Mouse (Mus musculus): ENCODE measurements around the gene Ehbp1. TPM values are rescaled to one million over a fixed set of nuclear protein-coding genes. Genes with fewer than 3 reads are reported as not detected.

Gene Ehbp1
- polyA plus RNA-seq (2014; fragmentation: Nextera tagmentation; extraction: Ambion mirVana), result 30.4 and 41.4 TPM in 2 replicates

DNA sequence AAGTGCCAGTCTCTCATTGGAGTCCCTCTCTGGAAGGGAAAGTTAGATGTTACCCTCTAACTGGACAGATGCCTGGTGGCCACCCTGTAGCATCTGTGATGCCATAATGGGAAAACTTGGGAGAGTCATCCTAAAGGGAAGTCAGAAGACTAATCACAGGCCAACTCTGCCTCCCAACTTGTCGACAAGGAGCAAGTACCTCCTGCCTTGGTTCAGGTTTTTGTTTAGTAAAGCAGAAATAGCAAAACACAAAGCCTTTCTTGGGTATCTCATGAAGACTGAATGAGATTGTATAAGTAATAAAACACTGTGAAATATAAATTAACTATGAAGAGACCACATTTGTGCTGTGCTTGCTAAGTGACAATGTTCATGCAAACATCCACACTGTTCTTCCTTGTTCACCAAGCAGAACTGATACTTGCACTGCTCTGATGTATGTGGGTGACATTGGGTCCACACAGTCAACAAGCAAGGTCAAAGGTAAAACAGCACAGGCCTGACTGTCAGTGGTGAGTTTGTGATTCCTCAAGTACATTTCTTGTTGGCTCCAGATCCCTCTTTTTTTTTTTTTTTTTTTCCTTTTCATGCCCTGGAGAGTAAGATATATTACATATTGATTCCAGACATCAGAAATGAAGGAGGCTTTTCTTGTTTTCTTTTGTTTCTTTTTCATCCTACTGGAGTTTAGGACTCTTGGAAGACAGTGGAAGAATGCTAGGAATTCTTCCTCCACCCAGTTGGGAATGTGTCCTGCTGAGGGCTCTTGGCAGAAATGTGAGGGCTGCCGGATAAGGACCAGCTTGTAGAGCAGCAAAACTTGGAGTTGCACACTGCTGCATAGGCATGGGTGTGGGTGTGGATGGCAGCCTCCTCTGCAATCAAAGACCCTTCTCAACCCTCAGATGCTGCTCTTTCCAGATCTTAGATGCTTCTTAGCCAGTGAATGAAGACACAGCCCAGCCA lies at the start of gene Ehbp1:
Gene Ehbp1, minus strand, starts transcription at position 51 of the 966 bp plus-strand sequence.
- DNase-seq, result no peak
- H3K4me3 ChIP-seq (replicated peaks; ENCODE audit: low read depth, low read length), result no peak within 1 kb of the TSS
- H3K27me3 ChIP-seq (ENCODE audit: control insufficient read depth, insufficient read depth, low read length), result no peaks in the 10 kb centered on the region
- ATAC-seq (ENCODE audit: low FRiP score, low TSS enrichment), result no peak
- 72% methylated on average over 2 of the region's 2 CpGs for WGBS
- no peak within 1 kb of the TSS for H3K27ac ChIP-seq (replicated peaks; ENCODE audit: low read depth, low read length)
- no peaks in the 10 kb centered on the region for H3K36me3 ChIP-seq (ENCODE audit: control insufficient read depth, insufficient read depth, low read length)
- H3K4me1 ChIP-seq (ENCODE audit: control insufficient read depth, insufficient read depth, low read length), result peaks cover 3% of the 10 kb centered on the region; the same call in 1 of the 2 replicates
- no peak within 1 kb of the TSS for H3K4me2 ChIP-seq (ENCODE audit: low read length)
- no peak within 1 kb of the TSS for H3K9ac ChIP-seq (replicated peaks; ENCODE audit: low read length)
- H3K9me3 ChIP-seq (ENCODE audit: control insufficient read depth, low read length), result no peaks in the 10 kb centered on the region

DNA sequence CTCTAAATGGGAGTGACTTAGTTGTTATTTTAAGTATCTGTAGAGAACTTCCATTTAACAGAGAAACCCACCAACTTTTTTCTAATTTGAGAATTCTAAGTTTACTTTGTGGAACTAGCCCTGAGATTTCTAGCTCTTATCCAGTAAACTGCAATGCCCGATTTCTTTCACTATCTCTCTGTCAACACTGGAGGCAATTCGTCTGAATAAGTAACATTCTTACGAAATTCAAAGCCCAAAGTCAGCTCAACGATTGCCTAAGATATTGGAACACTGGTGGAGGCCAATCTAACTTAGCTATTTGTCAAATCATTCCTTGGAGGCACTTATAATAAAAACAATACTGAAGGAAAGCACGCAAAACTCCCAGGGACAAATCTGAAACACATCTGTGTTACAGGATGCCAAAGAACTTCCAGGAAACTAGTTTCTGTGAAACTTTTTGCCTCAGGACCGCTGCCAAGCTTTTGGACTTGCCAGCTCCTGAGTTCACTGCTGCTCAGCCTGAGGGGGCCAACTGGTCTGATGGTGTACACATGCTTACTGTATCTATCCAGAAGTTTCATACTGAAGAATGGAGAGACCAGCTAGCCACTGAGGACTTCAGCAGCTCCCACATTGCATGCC lies 45.5 kb upstream of the Ehbp1 start:
- H3K9ac ChIP-seq (replicated peaks; ENCODE audit: low read length), result no peak overlapping the region
- H3K27me3 ChIP-seq (ENCODE audit: control insufficient read depth, insufficient read depth, low read length), result no peaks in the 10 kb centered on the region
- H3K4me1 ChIP-seq (ENCODE audit: control insufficient read depth, insufficient read depth, low read length), result no peaks in the 10 kb centered on the region
- H3K4me3 ChIP-seq (replicated peaks; ENCODE audit: low read depth, low read length), result no peak overlapping the region
- H3K9me3 ChIP-seq (ENCODE audit: control insufficient read depth, low read length), result no peaks in the 10 kb centered on the region
- H3K36me3 ChIP-seq (ENCODE audit: control insufficient read depth, insufficient read depth, low read length), result no peaks in the 10 kb centered on the region
- H3K27ac ChIP-seq (replicated peaks; ENCODE audit: low read depth, low read length), result no peak overlapping the region
- ATAC-seq (ENCODE audit: low FRiP score, low TSS enrichment), result no peak
- no peak for DNase-seq
- H3K4me2 ChIP-seq (ENCODE audit: low read length), result no peak overlapping the region
- 93% methylated on average over 6 of the region's 6 CpGs for WGBS

DNA sequence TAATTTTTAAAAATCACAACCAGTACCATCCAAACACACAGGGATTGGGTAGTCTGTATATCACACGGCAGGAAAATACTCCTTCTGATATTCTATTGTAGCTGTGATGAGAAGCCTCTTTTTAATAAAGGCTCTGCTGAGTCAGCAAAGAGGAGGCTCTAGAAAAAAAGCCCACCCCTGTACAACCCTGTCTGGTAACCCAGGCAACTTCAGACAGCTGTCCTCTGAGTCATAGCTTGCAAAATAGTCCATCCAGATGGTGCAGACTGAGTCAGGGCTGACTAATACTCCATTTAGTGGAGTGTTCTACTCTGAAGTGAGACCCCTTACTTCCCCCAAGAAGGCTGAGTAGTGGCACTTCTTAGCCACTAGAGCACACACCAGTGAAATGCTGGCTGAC lies 41.4 kb upstream of the Ehbp1 start:
- Histone ChIP-seq H3K36me3 (ENCODE audit: control insufficient read depth, insufficient read depth, low read length) (no peaks in the 10 kb centered on the region), H3K4me1 (ENCODE audit: control insufficient read depth, insufficient read depth, low read length) (no peaks in the 10 kb centered on the region), H3K27me3 (ENCODE audit: control insufficient read depth, insufficient read depth, low read length) (no peaks in the 10 kb centered on the region), H3K9ac (replicated peaks; ENCODE audit: low read length) (no peak overlapping the region), H3K27ac (replicated peaks; ENCODE audit: low read depth, low read length) (no peak overlapping the region), H3K4me3 (replicated peaks; ENCODE audit: low read depth, low read length) (no peak overlapping the region), H3K4me2 (ENCODE audit: low read length) (no peak overlapping the region), H3K9me3 (ENCODE audit: control insufficient read depth, low read length) (no peaks in the 10 kb centered on the region)
- DNase-seq, result no peak
- 86% methylated on average over 1 of the region's 1 CpGs for WGBS
- ATAC-seq (ENCODE audit: low FRiP score, low TSS enrichment), result no peak

DNA sequence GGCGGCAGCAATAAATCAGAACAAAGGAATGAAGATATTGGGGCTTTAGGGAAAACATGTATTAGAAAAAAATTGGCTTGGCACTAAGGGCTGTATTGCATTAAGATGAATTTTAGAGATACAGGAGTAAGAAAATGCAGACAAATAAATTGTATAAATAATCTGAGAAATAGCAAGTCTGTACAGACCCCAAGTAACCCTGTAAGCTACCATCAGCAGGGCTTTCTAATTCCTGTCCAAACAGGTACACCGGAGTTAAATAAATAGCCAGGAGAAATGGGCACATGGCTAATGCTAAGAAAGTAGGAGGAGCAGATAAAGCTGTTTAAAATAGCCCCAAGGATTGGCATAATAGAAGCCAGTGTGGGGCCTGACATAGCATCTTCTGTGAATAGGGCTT lies 32.7 kb upstream of the Ehbp1 start:
- no peak overlapping the region for H3K27ac ChIP-seq (replicated peaks; ENCODE audit: low read depth, low read length)
- H3K9ac ChIP-seq (replicated peaks; ENCODE audit: low read length), result no peak overlapping the region
- no peaks in the 10 kb centered on the region for H3K9me3 ChIP-seq (ENCODE audit: control insufficient read depth, low read length)
- no peak overlapping the region for H3K4me2 ChIP-seq (ENCODE audit: low read length)
- WGBS, result 58% methylated on average over 2 of the region's 2 CpGs
- no peak overlapping the region for H3K4me3 ChIP-seq (replicated peaks; ENCODE audit: low read depth, low read length)
- no peaks in the 10 kb centered on the region for H3K27me3 ChIP-seq (ENCODE audit: control insufficient read depth, insufficient read depth, low read length)
- H3K36me3 ChIP-seq (ENCODE audit: control insufficient read depth, insufficient read depth, low read length), result no peaks in the 10 kb centered on the region
- DNase-seq (peak; percentile 13), ATAC-seq (ENCODE audit: low FRiP score, low TSS enrichment) (no peak)
- H3K4me1 ChIP-seq (ENCODE audit: control insufficient read depth, insufficient read depth, low read length), result peaks cover 5% of the 10 kb centered on the region; the same call in 1 of the 2 replicates

DNA sequence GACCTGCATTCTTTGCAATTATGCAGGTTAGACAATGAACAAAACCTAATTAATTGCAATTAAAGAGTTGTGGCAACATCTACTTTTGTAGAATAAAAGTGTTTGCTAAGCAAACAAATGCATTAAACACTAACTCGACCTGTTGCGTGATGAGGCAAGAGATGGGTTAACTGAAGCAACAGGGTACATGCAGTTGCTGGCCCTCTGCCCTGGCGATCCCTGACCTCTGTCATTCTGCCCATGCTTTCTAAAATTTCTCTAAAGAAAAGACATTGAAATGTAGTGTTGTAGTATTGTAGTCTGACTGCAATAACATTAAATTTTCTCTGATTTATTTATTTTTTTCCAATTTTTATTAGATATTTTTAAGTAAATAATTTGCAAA lies 31.2 kb upstream of the Ehbp1 start:
- H3K9ac ChIP-seq (replicated peaks; ENCODE audit: low read length), result no peak overlapping the region
- ATAC-seq (ENCODE audit: low FRiP score, low TSS enrichment), result no peak

DNA sequence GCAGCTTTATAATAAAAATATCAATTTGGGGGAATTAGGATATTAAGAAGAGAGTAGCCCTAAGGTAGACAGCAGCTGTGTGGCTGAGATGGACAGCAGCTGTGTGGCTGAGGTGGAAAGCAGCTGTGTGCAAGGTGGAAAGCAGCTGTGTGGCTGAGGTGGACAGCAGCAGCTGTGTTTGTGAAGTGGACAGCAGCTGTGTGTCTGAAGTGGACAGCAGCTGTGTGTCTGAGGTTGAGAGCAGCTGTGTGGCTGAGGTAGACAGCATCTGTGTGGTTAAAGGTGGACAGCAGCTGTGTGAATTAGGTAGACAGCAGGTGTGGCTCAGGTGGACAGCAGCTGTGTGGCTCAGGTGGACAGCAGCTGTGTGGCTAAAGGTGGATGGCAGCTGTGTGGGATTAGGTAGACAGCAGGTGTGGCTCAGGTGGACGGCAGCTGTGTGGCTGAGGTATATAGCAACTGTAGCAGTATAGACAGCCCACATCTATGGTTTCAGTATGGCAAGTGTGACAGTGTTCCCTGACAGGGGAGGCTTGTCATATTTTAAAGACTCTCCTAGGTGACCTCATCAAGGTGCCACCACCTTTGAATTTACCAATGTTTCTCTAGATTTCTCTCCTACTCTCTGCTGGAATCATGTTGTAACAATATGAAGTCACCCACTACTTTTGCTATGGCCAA lies 30.7 kb upstream of the Ehbp1 start:
- H3K9me3 ChIP-seq (ENCODE audit: control insufficient read depth, low read length), result no peaks in the 10 kb centered on the region

More for the DNA sequence above, 31.2 kb upstream of the Ehbp1 start:
- 82% methylated on average over 3 of the region's 3 CpGs for WGBS
- DNase-seq, result no peak
- H3K4me1 ChIP-seq (ENCODE audit: control insufficient read depth, insufficient read depth, low read length), result peaks cover 5% of the 10 kb centered on the region; the same call in 1 of the 2 replicates
- no peaks in the 10 kb centered on the region for H3K27me3 ChIP-seq (ENCODE audit: control insufficient read depth, insufficient read depth, low read length)
- H3K4me2 ChIP-seq (ENCODE audit: low read length), result no peak overlapping the region
- no peak overlapping the region for H3K4me3 ChIP-seq (replicated peaks; ENCODE audit: low read depth, low read length)
- no peaks in the 10 kb centered on the region for H3K36me3 ChIP-seq (ENCODE audit: control insufficient read depth, insufficient read depth, low read length)
- no peaks in the 10 kb centered on the region for H3K9me3 ChIP-seq (ENCODE audit: control insufficient read depth, low read length)
- H3K27ac ChIP-seq (replicated peaks; ENCODE audit: low read depth, low read length), result no peak overlapping the region

DNA sequence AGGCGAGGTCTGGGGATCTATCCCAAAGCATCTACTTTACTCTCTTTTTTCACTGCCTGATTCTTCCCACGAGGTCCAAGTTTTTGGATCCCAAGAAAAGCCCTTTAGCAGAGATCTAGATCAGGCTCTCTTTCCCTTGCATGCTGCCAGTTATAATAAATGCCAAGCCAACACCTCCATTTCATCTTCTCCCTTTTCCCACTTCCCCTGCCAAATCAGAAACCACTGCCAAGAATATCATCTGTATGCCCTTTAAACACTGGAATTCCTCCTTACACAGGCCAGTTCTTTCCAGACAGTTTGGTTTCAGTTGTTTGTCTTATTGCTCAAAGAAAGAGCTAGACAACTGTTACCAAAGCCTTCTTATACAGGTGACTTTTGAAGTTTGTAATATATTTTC lies 27.7 kb upstream of the Ehbp1 start:
- WGBS, result 88% methylated on average over 2 of the region's 2 CpGs

More for the DNA sequence above, 30.7 kb upstream of the Ehbp1 start:
- H3K27ac ChIP-seq (replicated peaks; ENCODE audit: low read depth, low read length), result no peak overlapping the region
- H3K9ac ChIP-seq (replicated peaks; ENCODE audit: low read length), result no peak overlapping the region
- no peak for ATAC-seq (ENCODE audit: low FRiP score, low TSS enrichment)
- 85% methylated on average over 1 of the region's 1 CpGs for WGBS
- no peak for DNase-seq
- no peaks in the 10 kb centered on the region for H3K36me3 ChIP-seq (ENCODE audit: control insufficient read depth, insufficient read depth, low read length)
- H3K27me3 ChIP-seq (ENCODE audit: control insufficient read depth, insufficient read depth, low read length), result no peaks in the 10 kb centered on the region
- no peak overlapping the region for H3K4me2 ChIP-seq (ENCODE audit: low read length)
- peaks cover 5% of the 10 kb centered on the region; the same call in 1 of the 2 replicates for H3K4me1 ChIP-seq (ENCODE audit: control insufficient read depth, insufficient read depth, low read length)
- H3K4me3 ChIP-seq (replicated peaks; ENCODE audit: low read depth, low read length), result no peak overlapping the region

DNA sequence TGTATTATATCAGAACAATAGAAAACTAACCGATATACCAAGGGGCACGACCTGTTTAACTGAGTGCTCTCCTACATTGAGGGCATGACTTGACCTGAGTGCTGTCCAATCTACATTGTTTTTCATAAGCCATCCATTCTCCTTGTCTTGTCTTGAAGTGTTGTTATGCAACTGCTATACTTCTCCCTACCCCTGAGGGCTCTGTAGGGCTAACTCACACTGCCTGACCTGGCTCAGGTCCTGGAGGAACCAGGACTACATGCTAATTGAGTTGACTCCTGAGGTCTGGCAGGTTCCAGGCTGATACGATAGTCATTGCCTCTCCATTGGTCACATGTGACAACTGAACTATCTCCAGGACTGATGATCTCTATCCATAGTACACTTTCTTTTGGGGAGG lies 26.5 kb upstream of the Ehbp1 start:
- no peaks in the 10 kb centered on the region for H3K4me1 ChIP-seq (ENCODE audit: control insufficient read depth, insufficient read depth, low read length)
- no peak for ATAC-seq (ENCODE audit: low FRiP score, low TSS enrichment)
- no peak overlapping the region for H3K4me2 ChIP-seq (ENCODE audit: low read length)
- no peaks in the 10 kb centered on the region for H3K27me3 ChIP-seq (ENCODE audit: control insufficient read depth, insufficient read depth, low read length)
- no peak overlapping the region for H3K4me3 ChIP-seq (replicated peaks; ENCODE audit: low read depth, low read length)
- H3K36me3 ChIP-seq (ENCODE audit: control insufficient read depth, insufficient read depth, low read length), result no peaks in the 10 kb centered on the region
- no peak overlapping the region for H3K27ac ChIP-seq (replicated peaks; ENCODE audit: low read depth, low read length)
- no peak overlapping the region for H3K9ac ChIP-seq (replicated peaks; ENCODE audit: low read length)
- DNase-seq, result no peak
- 92% methylated on average over 3 of the region's 3 CpGs for WGBS
- no peaks in the 10 kb centered on the region for H3K9me3 ChIP-seq (ENCODE audit: control insufficient read depth, low read length)

More for the DNA sequence above, 27.7 kb upstream of the Ehbp1 start:
- no peak for ATAC-seq (ENCODE audit: low FRiP score, low TSS enrichment)
- DNase-seq, result no peak
- no peak overlapping the region for H3K27ac ChIP-seq (replicated peaks; ENCODE audit: low read depth, low read length)
- H3K9me3 ChIP-seq (ENCODE audit: control insufficient read depth, low read length), result no peaks in the 10 kb centered on the region
- no peaks in the 10 kb centered on the region for H3K27me3 ChIP-seq (ENCODE audit: control insufficient read depth, insufficient read depth, low read length)
- no peaks in the 10 kb centered on the region for H3K36me3 ChIP-seq (ENCODE audit: control insufficient read depth, insufficient read depth, low read length)
- H3K4me2 ChIP-seq (ENCODE audit: low read length), result no peak overlapping the region
- H3K9ac ChIP-seq (replicated peaks; ENCODE audit: low read length), result no peak overlapping the region
- H3K4me1 ChIP-seq (ENCODE audit: control insufficient read depth, insufficient read depth, low read length), result no peaks in the 10 kb centered on the region
- no peak overlapping the region for H3K4me3 ChIP-seq (replicated peaks; ENCODE audit: low read depth, low read length)

Data from midbrain, embryonic 14.5 days (tissue).